Mouse (Mus musculus) NIH3T3 (cell line): ENCODE results near the gene Lsm4.

Source experiments
- DNase-seq: peaks from one replicate; pipeline ENCODE4 v3.0.0-alpha.2; 2012; ENCODE audit warnings: low read depth

The Lsm4 gene

DNA sequence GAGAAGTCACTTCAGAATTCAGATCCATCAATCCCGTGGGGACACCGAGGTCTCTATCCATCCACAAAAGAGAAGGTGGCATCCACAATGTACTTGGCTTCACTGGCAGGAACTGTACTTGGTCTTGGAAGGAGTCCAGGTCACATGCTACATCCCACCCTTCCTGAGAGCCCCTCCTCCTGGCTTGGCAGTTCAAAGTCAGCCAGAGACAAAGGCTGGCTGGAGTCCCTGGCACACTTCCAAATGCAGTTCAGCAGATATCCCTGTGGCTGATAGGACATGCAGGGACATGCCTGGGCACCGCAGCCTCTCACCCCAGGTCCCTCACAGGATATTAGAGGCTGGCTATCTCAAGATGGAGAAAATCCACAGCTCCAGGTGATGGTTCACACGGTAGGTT is 23.7 kb upstream of the Lsm4 start:
- peak; percentile 77 for DNase-seq

DNA sequence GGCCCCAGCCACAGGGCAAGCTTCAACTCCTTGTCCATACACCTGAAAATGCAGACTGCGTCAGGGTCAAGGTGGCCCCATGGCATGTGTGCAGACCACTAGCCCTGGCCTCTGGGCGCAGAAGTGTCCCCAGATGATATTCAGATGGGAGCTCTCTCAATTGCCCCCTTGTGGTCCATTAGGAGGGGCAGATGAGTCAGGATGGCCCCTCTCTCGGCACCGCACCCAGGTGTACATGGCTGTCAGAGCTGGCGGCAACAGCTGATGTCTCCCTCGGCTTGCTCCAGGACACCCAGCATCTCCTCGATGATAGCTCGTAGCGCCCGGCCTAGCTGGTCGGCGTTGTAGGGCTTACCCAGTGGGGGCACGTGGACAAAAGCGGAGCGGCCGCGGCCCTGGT is 22.7 kb upstream of the Lsm4 start:
- DNase-seq: no peak

DNA sequence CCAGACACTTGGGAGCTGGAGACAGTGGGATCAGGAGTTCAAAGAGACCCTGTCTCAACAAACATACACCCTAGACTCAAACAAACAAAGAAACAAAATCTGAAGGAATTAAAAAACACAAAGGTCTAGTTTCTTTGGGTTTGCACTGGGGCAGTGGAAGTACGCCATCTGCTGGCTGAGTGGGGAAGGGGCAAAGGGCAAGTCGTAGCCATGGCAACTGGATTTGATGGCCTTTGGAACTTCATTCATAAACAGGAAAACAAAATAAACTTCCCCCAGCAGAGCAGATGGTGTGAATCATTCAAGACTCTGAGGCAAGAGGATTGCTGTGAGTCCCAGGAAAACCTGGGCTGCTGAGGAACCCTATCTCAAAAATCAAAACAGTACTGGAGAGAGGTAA is 19.8 kb upstream of the Lsm4 start:
- peak; percentile 78 for DNase-seq

DNA sequence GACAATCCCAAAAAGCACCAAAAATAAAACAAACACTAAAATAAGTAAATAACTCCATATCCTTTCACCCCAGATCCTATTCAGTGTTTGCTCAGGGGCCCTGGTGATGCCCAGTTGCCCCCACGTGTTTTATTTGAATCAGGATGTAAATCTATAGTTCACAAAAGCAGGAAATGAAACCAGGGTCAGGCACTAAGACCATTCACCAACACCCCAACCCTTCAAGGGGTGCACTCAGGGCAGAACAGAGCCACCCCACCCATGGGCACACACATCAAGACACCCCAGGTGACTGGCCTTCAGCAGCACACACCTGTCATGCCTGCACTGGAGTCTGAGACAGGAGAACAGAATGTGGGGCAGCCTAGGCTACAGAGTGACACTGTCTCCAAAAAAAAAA is 18.9 kb upstream of the Lsm4 start:
- DNase-seq: no peak

DNA sequence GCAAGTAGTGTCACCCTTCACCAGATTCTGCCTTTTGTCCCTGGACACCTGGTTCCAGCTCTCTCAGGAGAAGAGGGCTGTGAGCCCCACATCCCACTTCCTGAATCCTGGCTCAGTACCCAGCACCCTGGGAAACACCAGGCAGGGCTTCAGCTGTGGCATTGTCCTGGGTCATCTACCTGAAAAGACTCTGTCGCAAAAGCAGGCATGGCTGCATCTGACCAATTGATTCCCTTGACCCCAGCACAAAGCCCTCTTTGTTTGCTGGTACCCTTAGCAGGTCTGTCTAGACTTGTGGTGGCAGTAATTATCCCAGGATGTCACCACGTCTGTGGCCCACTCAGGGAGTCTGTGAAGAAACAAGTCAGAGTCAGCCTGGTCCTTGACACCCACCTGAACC is 17.6 kb upstream of the Lsm4 start:
- no peak for DNase-seq

DNA sequence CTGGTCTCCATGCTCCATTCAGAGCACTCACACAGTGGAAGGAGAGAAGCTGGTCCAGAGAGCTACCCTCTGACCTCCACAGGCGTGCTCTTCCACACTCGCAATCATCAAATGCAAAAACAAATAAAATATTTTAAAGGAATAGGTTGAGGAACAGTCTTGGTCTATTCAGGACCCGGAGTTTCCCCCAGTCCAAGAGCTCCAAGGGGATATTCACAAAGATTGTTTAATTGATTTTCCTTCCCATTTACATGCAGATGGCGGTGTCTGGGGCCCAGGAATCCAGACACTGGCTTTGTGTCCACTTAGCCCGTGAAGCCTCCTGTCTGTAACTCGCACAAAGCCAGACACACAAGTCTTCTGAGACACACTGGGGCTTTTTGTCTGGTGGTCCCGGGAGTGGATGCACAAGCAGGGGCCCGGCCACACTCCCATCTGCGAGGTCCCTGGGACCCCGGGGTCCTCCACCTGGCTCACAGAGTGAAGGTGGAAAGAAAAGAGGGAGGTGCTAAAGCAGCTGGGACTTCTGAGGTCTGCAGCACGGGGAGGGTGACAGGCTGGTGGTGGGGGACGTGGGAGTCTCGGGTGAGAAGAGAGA is 16.8 kb upstream of the Lsm4 start:
- DNase-seq: no peak

DNA sequence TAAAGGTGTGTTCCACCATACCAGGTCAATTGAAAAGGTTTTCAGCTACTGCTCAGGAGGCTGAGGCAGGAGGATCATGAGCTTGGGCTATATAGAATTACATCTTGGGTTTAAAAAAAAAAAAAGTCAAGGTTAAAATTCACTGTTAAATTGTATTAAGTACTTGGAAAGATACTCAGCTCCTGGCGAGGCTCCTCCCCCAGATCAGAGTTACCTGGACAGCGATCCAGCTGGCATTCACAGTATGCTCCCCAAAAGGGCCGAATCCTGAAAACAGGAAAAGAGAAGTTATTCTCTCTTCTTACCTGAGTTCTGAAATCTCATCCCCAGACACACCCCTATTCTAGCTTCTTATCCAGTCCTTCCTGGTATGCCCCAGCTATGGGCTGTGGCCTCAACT is 15.8 kb upstream of the Lsm4 start:
- no peak for DNase-seq

DNA sequence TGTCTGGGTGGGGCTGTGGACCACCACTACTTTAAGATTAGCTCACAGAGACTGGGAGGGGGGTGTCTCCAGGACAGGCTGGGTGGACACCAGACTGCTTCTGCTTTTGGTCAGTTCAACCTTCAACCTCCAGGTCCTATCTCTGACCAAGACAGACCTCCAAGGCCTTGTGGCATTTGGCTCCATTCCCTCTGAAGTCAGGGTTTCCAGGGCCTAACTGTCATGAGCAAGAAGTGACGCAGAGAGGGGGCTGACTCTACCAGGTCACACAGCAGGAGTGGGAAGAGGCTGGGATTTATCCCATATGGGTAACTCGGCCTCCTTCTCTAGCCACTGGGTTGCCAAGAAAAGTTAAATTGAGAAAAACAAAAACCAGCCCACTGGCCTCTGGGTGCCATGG is 15.3 kb upstream of the Lsm4 start:
- no peak for DNase-seq

DNA sequence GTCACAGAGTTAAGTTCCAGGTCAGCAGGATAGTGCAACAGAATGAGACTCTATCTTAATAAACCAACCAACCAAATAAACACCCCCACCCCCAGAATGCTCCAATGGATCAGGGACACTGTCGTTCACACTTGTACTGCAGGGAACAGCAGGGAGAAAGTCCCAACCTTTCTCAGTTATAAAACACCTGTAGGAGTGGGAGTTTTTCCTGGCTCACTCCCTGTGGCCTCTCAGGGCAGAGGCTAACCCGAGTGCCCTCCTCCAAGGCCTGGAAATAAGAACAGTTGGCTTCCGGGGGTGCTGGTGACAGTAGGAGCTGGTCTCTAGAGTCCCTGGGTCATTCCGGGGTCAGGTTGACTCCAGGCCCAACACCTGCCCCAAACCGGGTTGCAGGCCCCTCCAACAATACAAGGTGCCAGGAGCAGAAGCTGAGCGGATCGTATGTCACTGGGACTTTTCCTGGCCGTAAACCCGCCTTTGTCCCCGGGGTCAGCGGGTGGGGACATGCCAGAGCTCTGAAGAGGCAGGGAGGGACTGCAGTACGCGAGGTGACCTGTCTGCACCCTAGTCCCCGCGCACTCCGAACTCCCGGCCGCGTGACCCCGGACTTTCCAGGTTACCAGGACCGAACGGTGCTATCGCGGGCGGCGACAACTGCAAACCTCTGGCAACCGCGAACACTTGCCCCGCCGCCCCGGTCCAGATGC is 14.0 kb upstream of the Lsm4 start:
- no peak for DNase-seq

DNA sequence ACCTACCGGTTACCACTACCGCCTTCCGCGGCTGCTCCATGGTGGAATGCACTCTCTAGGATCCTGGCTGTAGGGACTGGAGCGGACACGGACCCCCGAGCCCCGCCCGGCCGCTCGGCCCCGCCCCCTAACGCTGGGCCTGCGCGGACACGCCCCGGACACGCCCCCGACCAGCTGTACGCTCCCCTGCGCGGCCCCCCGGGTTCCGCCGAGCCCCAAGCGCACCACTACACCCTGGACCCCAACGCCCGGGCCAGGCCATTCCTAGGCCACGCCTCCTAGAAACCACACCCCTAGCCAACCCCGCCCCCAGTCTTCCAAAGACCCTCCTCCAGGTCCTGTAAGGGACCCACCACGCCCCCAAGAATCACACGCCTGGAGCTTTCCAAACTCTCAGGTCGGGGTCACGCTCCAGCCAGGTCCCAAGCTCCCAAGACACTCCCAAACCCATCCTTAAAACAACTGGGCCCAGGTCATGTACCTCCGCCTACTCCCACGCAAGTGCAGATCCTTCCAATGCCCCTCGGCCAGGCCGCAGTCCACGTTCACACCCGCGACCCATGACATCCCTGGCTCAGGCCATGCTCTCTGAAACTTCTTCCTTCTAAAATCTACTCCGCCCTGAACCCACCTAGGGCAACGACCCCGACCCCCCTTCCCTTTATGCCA is 13.3 kb upstream of the Lsm4 start:
- peak; percentile 96 for DNase-seq

DNA sequence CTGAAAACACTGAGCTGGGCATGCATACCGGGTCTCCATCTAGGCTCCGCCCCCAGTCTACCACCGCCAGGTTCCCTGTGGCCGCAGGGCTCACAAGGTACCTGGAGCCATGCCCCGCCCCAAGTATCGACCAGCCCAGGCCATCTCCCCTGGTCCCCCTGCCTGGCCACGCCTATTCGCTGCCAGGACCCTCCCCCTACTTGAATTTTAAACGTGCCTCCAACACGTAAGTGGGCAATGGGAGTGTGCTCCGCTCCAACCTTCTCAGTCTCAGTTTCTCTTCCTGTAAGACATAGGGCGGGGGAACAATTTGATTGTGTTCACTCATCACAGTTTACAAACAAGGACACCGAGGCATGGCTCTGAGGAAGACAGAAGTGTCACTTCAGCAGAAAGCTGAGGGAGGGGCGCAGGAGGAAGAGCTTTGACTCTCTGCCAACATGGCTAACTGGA is 12.7 kb upstream of the Lsm4 start, which contains the start of gene Pgpep1:
Gene Pgpep1, minus strand, starts transcription at position 116 of the 453 bp plus-strand sequence.
- no peak for DNase-seq

DNA sequence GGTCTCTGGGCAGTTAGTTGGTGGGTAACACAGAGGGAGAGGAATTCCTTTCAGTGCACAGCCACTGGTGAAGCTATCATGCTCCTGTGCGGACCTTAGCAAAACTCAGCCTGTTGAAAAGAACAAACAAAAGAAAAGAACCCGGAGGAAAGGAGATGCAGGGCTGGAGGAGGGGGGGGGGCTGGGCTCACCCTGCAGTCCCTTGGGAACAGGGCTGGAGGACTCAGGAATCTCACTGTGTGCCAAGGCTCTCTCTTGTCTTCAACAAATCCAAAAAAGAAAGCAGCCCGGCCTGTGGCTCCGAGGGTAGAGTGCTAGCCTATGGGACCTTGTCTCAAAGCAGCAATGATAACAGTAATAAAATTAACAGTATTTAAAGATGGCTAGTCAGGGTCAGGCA is 9.4 kb upstream of the Lsm4 start:
- peak; percentile 58 for DNase-seq

DNA sequence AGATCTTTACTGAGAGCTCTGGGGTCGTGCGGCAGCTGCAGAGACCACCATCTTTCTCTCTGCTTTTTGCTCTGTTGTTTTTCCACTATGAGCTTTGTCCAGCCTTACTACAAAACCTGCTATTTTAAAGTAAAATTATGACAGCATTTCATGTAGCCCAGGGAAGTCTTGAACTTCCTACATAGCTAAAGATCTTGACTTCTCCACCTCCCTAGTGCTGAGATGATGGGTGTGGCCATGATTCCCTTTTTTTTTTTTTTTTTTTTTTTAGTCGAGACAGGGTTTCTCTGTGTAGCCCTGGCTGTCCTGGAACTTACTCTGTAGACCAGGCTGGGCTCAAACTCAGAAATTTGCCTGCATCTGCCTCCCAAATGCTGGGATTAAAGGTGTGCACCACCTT is 8.4 kb upstream of the Lsm4 start:
- no peak for DNase-seq

DNA sequence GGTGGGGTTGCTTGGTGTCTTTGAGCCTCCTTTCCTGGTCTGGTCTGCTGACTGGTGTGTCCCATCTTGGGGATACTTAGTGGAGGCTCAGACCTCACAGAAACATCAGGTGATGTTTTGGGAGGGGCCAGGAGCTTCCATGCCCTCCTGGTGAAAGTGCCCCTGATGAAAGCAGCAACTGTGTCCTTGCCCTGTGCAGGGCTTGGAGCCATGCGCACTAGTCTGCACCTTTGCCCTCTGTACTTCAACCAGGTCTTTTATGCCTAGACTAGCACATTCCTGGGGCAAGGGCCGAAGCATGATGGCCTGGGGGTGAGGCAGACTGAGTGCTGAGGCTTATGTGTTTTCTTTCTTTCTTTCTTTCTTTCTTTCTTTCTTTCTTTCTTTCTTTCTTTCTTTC is 7.4 kb upstream of the Lsm4 start:
- no peak for DNase-seq

DNA sequence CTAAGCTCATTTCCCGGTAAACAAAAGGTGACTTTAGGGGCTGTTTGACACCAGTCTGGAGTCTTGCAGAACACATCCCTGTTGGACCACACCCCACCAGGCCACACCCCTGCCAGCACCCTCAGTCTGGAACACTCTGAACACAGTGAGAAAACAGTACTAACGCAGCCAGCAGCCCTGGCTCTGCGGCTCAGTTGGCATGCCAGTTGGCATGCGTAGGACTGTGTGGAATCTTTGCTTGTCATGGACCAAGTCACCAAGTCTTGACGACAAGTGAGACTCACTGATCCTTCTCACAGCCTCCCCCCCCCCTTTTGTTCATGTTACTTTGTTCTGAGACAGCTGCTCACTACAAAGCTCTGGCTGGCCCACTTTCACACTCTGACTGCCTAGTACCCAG is 6.0 kb upstream of the Lsm4 start:
- DNase-seq: no peak

DNA sequence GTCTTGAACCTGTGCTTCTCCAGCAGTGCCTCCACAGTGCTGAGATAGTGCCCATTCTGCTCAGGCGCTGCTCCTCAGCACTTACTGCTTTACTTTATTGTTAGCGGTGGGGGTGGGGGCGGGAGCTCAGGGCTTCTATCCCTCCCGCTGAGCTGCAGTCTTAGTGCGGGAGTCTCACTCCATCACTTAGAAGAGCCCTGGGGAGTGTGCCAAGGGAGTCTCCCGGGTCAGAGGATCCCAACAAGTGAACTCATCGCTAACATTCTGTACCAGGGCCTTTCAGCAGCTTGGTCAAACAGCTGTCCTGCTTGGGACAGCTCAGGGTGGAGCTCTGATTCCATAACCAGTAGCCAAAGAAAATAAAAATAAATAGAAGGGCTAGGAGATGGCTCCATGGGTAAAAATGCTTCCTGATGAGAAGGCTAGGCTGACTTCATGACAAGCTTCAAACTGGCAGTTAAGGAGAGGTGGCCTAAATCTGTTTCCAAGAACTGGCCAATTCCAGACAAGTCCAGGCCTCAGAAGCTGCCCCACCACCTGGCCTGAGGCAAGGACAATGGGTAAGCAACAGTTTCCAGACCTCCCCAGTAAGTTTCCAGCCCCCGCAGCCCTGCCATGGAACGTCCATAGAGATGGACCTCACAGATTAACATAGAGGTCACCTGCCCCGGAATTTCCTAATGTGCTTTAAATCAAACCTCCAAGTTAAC is 1.3 kb upstream of the Lsm4 start:
- DNase-seq: peak; percentile 57

DNA sequence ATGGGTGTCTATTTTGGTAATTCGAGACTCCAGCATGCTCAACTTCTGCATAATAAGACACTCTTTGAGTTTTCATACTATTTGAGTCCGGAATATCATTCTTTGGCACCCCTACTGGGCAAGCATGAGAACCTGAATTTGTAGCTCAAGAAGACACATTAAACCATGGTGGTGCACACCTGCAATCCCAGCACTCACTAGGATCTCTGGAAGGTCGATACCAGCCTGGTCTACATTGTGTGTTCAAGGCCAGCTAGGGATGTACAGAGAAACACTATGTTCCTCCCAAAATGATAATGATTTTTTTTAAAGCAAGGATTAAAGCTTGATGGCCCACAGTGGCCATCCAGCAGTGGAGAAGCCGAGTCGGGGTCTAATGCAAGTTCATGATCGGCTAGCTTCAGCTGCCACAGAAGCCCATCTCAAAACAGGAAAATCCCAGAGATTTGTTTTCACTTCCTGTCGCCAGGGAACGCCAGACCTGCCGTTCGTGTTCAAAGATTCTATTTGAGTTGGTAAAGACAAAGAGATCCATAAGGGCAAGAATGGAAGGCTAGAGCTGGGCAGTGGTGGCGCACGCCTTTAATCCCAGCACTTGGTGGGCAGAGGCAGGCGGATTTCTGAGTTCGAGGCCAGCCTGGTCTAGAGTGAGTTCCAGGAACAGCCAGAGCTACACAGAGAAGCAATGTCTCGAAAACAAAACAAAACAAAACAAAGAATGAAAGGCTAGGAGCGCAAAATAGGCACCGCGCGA is 546 bp upstream of the Lsm4 start:
- peak; percentile 52 for DNase-seq

DNA sequence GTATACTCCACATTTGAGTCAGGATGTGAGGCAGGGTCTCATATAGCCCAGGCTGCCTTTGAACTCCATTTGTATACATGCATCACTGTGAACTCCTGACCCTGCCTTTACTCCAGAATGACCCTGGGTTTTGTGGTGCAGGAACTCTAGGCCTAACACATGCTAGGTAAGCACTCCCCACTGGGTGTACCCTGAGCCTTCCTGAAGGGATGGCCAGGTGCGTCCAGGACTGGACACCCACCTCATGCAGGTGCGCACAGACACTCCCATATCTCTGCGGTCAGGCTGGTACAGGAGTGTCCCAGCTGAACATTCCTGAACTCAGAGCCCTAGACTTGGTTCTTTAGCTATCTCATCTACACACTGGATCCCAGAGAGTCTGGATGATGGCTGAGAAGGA is 1.1 kb downstream of the Lsm4 start:
- no peak for DNase-seq

DNA sequence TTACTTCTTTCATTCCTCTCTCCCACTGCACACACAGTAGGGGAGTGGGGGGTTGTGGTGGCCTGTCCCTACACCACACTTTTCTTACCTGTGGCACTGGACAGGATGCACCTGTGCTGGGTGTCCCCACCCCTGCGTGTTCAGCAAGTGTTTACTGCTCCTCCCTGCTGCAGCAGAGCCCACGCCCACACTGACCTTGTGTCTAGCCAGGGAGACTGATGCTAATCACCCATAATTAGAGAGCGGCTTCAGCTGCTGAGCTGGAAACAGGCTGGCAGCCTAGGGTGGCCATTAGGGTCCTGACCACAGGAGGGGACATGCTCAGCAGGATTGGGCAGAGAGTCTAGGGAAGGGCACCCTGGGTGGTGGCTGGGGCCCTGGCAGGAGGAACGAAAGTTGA is 1.7 kb downstream of the Lsm4 start:
- DNase-seq: no peak

DNA sequence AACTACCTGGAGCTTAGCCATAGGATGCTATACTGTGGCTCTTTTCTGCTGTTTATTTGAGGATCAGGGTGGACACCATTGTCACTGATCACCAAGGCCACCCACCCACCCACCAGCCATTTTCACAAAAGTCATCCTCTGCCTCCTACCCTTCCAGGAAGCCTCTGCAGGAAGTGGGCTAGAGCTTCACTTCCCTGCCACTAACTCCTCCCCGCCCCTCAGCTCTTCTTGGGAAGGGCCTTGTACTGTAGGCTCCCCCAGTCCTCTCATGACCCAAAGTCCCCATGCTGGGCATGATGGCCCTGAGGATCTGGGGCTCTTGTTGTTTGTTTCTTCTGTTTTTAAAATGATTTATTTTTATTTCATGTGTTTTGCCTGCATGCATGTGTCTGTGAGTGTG is 2.3 kb downstream of the Lsm4 start:
- DNase-seq: no peak

DNA sequence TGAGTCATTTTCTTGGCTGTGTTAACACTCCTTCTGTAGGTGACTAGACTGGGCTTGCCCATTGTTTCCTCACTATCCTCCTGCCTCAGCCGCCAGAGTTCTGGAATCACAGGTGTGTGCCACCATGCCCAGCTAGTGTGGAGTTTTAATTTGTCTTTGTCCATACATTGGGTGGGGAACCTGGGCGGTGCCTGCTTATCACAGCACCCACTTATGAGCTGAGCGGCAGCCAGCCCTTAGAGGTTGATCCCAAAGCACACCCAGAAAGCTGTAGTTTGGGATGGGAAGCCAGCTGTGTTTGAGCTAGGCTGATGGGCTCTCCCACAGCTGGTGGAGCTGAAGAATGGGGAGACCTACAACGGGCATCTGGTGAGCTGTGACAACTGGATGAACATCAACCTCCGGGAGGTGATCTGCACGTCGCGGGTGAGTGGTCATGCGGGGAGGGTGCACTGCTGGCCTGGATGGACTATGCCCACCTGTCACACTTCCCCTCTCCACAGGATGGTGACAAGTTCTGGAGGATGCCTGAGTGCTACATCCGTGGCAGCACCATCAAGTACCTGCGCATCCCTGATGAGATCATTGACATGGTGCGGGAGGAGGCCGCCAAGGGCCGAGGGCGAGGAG is 4.5 kb downstream of the Lsm4 start:
- no peak for DNase-seq

DNA sequence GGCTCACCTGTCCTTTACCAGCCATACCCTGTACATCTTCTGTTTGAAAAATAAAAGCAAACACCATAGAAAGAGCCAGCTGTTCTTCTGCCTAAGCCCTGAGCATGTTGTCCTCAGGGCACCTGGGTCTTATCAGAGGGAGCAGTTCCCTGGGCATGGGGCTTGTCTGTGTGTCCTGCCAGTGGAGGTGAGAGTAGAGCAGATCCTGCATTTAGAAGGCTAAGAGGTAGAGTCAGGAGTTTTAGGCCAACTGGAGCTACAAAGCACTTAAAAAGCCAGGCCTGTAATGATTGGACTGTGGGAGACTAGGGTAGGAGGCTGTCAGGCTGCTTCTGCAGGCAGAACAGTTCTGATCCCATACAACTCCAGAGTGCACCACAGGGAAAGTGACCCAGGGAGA is 5.6 kb downstream of the Lsm4 start:
- DNase-seq: no peak
